Mouse (Mus musculus): Measurements from ENCODE around the gene Zkscan5. TPM values are rescaled to one million over a fixed set of nuclear protein-coding genes. Genes with fewer than 3 reads are reported as not detected.

Zkscan5 gene
- polyA plus RNA-seq, 1 experiment from 2014 or later: 16.2 TPM

Other genes starting within 250 kb of the Zkscan5 start
- gene Smurf1, start 238.7 kb upstream of the Zkscan5 start, polyA plus RNA-seq (2015; fragmentation: Nextera tagmentation; extraction: Ambion mirVana): 38.5 and 44.2 TPM in 2 replicates
- not detected in 2 replicates for gene Gm4871, start 171.8 kb upstream of the Zkscan5 start, polyA plus RNA-seq (2015; fragmentation: Nextera tagmentation; extraction: Ambion mirVana)
- not detected in 2 replicates for gene 1700018F24Rik, start 161.6 kb upstream of the Zkscan5 start, polyA plus RNA-seq (2015; fragmentation: Nextera tagmentation; extraction: Ambion mirVana)
- gene Arpc1a, start 120.7 kb upstream of the Zkscan5 start, polyA plus RNA-seq (2015; fragmentation: Nextera tagmentation; extraction: Ambion mirVana): 251 and 263 TPM in 2 replicates
- not detected in 2 replicates for gene Kpna7, start 120.5 kb upstream of the Zkscan5 start, polyA plus RNA-seq (2015; fragmentation: Nextera tagmentation; extraction: Ambion mirVana)
- gene Arpc1b, start 90.3 kb upstream of the Zkscan5 start, polyA plus RNA-seq (2015; fragmentation: Nextera tagmentation; extraction: Ambion mirVana): 59.5 and 73.1 TPM in 2 replicates
- gene Pdap1, start 64.3 kb upstream of the Zkscan5 start, polyA plus RNA-seq (2015; fragmentation: Nextera tagmentation; extraction: Ambion mirVana): 102 and 117 TPM in 2 replicates
- gene Bud31, start 64.2 kb upstream of the Zkscan5 start, polyA plus RNA-seq (2015; fragmentation: Nextera tagmentation; extraction: Ambion mirVana): 175 and 176 TPM in 2 replicates
- 25.0 and 26.5 TPM in 2 replicates for gene Ptcd1, start 37.5 kb upstream of the Zkscan5 start, polyA plus RNA-seq (2015; fragmentation: Nextera tagmentation; extraction: Ambion mirVana)
- 53.6 and 57.7 TPM in 2 replicates for gene Cpsf4, start 37.3 kb upstream of the Zkscan5 start, polyA plus RNA-seq (2015; fragmentation: Nextera tagmentation; extraction: Ambion mirVana)
- gene Atp5j2, start 12.5 kb upstream of the Zkscan5 start, polyA plus RNA-seq (2015; fragmentation: Nextera tagmentation; extraction: Ambion mirVana): 604 and 630 TPM in 2 replicates
- 15.7 and 17.0 TPM in 2 replicates for gene Zkscan14, start 2.7 kb upstream of the Zkscan5 start, polyA plus RNA-seq (2015; fragmentation: Nextera tagmentation; extraction: Ambion mirVana)
- gene Zfp655, start 27.2 kb downstream of the Zkscan5 start, polyA plus RNA-seq (2015; fragmentation: Nextera tagmentation; extraction: Ambion mirVana): 31.4 and 34.1 TPM in 2 replicates
- 0.43 and 1.2 TPM in 2 replicates for gene Zscan25, start 75.9 kb downstream of the Zkscan5 start, polyA plus RNA-seq (2015; fragmentation: Nextera tagmentation; extraction: Ambion mirVana)
- not detected in 2 replicates for gene Cyp3a57, start 140.7 kb downstream of the Zkscan5 start, polyA plus RNA-seq (2015; fragmentation: Nextera tagmentation; extraction: Ambion mirVana)